Mouse (Mus musculus): ENCODE results near the gene Rpia. TPM values are rescaled to one million over a fixed set of nuclear protein-coding genes. Genes with fewer than 3 reads are reported as not detected.

The Rpia gene
- total RNA-seq, 1 experiment: 11.0 TPM

DNA sequence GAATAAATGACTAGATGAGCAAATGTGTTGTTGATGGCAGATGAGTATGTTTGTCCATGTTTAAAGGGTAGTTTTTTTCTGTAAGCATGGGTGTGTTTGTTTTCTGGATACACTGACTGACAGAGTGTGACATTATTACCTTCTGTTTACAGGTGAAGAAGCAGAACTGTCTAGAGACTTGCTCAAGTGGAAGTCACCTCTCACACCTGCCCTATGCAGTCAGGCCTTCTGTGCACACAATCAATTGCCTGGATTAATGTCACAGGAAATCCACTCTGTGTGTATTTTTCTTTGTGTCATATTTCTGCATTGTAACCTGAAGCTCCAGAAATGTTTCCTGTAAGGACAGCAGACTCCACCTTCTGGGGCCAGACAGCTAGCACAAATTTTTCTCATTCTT lies 51.5 kb downstream of the Rpia start:
- TF ChIP-seq CHD2 (IDR thresholded peaks at IDR 0.05; ENCODE audit: low read depth, low read length) (no peak), HCFC1 (IDR thresholded peaks at IDR 0.05; ENCODE audit: borderline replicate concordance, insufficient read depth, low read length) (no peak), ZC3H11A (IDR thresholded peaks at IDR 0.05; ENCODE audit: borderline replicate concordance, low read depth, low read length) (no peak), MAFK (IDR thresholded peaks at IDR 0.05; ENCODE audit: insufficient read depth, low read depth, low read length) (no peak), ZNF384 (IDR thresholded peaks at IDR 0.05; ENCODE audit: low read depth, low read length) (no peak)
- no peak overlapping the region for H3K9ac ChIP-seq (ENCODE audit: insufficient read depth, low read depth, low read length, poor library complexity, severe bottlenecking)
- H3K4me1 ChIP-seq (ENCODE audit: control insufficient read depth in 2 of 2, insufficient read depth in 2 of 2, low read length in 2 of 2, poor library complexity in 1 of 2): no peaks in the 10 kb centered on the region
- in situ Hi-C loops (cut with MboI; ENCODE audit: low sequenced_read_pairs in 2 of 2, unreplicated experiment in 2 of 2): no loop called here
- no peak overlapping the region for H3K4me3 ChIP-seq (ENCODE audit: insufficient read depth in 1 of 2, low read depth in 1 of 2, low read length in 2 of 2, poor library complexity in 1 of 2, severe bottlenecking in 1 of 2)
- H3K36me3 ChIP-seq (ENCODE audit: control insufficient read depth, insufficient read depth, low read length, poor library complexity, severe bottlenecking): no peaks in the 10 kb centered on the region
- DNase-seq (ENCODE audit: low read depth, low spot score): no peak
- H3K9me3 ChIP-seq (ENCODE audit: control insufficient read depth, insufficient read depth, low read depth, low read length): no peaks in the 10 kb centered on the region
- no peak overlapping the region for H3K27ac ChIP-seq (ENCODE audit: insufficient read depth, low read depth, low read length, poor library complexity, severe bottlenecking)

DNA sequence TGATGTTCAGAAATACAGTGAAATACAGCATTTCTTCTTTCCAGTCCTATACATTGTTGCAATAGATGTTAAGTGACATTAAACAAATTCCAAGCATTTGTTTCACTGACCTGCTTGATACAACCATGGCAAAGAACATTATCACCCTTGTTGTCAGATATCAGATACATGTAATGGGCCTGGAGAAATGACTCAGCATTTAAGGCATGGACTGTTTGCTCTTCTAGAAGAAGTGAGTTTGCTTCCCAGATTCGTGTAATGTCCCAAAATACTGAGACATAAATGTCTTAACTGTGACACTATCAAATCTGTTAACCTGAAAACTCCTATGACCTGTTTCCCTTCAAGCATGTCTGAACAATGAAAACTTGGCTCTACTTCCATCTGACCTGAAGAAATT lies 52.6 kb downstream of the Rpia start:
- in situ Hi-C loops (cut with MboI; ENCODE audit: low sequenced_read_pairs in 2 of 2, unreplicated experiment in 2 of 2): no loop called here
- TF ChIP-seq MAFK (IDR thresholded peaks at IDR 0.05; ENCODE audit: insufficient read depth, low read depth, low read length): no peak
- TF ChIP-seq ZC3H11A (IDR thresholded peaks at IDR 0.05; ENCODE audit: borderline replicate concordance, low read depth, low read length): no peak
- TF ChIP-seq CHD2 (IDR thresholded peaks at IDR 0.05; ENCODE audit: low read depth, low read length): no peak
- TF ChIP-seq ZNF384 (IDR thresholded peaks at IDR 0.05; ENCODE audit: low read depth, low read length): no peak
- no peak for TF ChIP-seq HCFC1 (IDR thresholded peaks at IDR 0.05; ENCODE audit: borderline replicate concordance, insufficient read depth, low read length)
- no peak for DNase-seq (ENCODE audit: low read depth, low spot score)
- H3K9me3 ChIP-seq (ENCODE audit: control insufficient read depth, insufficient read depth, low read depth, low read length): no peaks in the 10 kb centered on the region
- H3K4me3 ChIP-seq (ENCODE audit: insufficient read depth in 1 of 2, low read depth in 1 of 2, low read length in 2 of 2, poor library complexity in 1 of 2, severe bottlenecking in 1 of 2): no peak overlapping the region
- H3K4me1 ChIP-seq (ENCODE audit: control insufficient read depth in 2 of 2, insufficient read depth in 2 of 2, low read length in 2 of 2, poor library complexity in 1 of 2): no peaks in the 10 kb centered on the region
- no peak overlapping the region for H3K9ac ChIP-seq (ENCODE audit: insufficient read depth, low read depth, low read length, poor library complexity, severe bottlenecking)
- no peaks in the 10 kb centered on the region for H3K36me3 ChIP-seq (ENCODE audit: control insufficient read depth, insufficient read depth, low read length, poor library complexity, severe bottlenecking)
- H3K27ac ChIP-seq (ENCODE audit: insufficient read depth, low read depth, low read length, poor library complexity, severe bottlenecking): no peak overlapping the region

DNA sequence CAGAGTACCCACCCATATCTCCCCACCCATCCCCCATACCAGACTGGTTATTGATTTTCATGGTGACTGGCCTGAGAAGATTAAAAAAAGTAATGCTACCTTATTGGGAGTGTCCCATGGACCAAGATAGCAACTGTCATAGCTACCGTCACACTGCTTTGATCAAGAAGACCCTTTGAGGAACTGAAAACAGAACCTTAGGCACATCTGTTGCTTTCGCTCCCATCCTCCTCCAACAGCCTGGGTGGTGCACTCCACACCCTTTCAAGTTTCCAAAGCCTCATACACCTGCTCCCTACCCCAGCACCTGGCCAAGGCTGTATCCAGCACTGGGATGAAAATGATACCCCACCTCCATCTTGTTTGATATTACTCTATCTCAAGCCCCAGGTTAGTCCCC lies 56.5 kb downstream of the Rpia start:
- Histone ChIP-seq H3K4me3 (ENCODE audit: insufficient read depth in 1 of 2, low read depth in 1 of 2, low read length in 2 of 2, poor library complexity in 1 of 2, severe bottlenecking in 1 of 2) (no peak overlapping the region), H3K4me1 (ENCODE audit: control insufficient read depth in 2 of 2, insufficient read depth in 2 of 2, low read length in 2 of 2, poor library complexity in 1 of 2) (no peaks in the 10 kb centered on the region), H3K36me3 (ENCODE audit: control insufficient read depth, insufficient read depth, low read length, poor library complexity, severe bottlenecking) (no peaks in the 10 kb centered on the region), H3K9ac (ENCODE audit: insufficient read depth, low read depth, low read length, poor library complexity, severe bottlenecking) (no peak overlapping the region), H3K9me3 (ENCODE audit: control insufficient read depth, insufficient read depth, low read depth, low read length) (no peaks in the 10 kb centered on the region), H3K27ac (ENCODE audit: insufficient read depth, low read depth, low read length, poor library complexity, severe bottlenecking) (no peak overlapping the region)
- TF ChIP-seq ZC3H11A (IDR thresholded peaks at IDR 0.05; ENCODE audit: borderline replicate concordance, low read depth, low read length): no peak
- TF ChIP-seq ZNF384 (IDR thresholded peaks at IDR 0.05; ENCODE audit: low read depth, low read length): no peak
- TF ChIP-seq MAFK (IDR thresholded peaks at IDR 0.05; ENCODE audit: insufficient read depth, low read depth, low read length): no peak
- TF ChIP-seq CHD2 (IDR thresholded peaks at IDR 0.05; ENCODE audit: low read depth, low read length): no peak
- no peak for TF ChIP-seq HCFC1 (IDR thresholded peaks at IDR 0.05; ENCODE audit: borderline replicate concordance, insufficient read depth, low read length)
- no peak for DNase-seq (ENCODE audit: low read depth, low spot score)
- in situ Hi-C loops (cut with MboI; ENCODE audit: low sequenced_read_pairs in 2 of 2, unreplicated experiment in 2 of 2): no loop called here

DNA sequence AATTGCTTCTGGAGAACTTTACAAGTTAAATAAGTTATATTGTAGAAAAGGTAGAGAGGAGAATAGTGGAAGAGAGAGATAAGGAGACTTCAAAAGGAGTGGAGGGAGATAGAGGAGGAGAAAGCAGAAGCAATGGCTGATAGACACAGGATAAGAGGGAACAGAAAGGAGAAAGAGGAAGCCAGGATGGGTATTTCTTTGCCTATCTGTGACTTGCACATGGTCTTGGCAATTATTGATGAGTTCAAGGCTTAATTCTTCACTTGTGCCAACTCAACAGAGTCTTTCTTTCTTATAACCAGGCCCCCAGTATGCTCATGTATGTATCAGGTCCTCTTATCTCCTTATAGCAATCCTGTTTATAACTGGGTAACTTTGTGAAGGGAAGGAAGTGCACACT lies 61.2 kb downstream of the Rpia start:
- no peaks in the 10 kb centered on the region for H3K4me1 ChIP-seq (ENCODE audit: control insufficient read depth in 2 of 2, insufficient read depth in 2 of 2, low read length in 2 of 2, poor library complexity in 1 of 2)
- no peak overlapping the region for H3K27ac ChIP-seq (ENCODE audit: insufficient read depth, low read depth, low read length, poor library complexity, severe bottlenecking)
- H3K9ac ChIP-seq (ENCODE audit: insufficient read depth, low read depth, low read length, poor library complexity, severe bottlenecking): no peak overlapping the region
- no peak overlapping the region for H3K4me3 ChIP-seq (ENCODE audit: insufficient read depth in 1 of 2, low read depth in 1 of 2, low read length in 2 of 2, poor library complexity in 1 of 2, severe bottlenecking in 1 of 2)
- in situ Hi-C loops (cut with MboI; ENCODE audit: low sequenced_read_pairs in 2 of 2, unreplicated experiment in 2 of 2): no loop called here
- no peaks in the 10 kb centered on the region for H3K36me3 ChIP-seq (ENCODE audit: control insufficient read depth, insufficient read depth, low read length, poor library complexity, severe bottlenecking)
- DNase-seq (ENCODE audit: low read depth, low spot score): no peak
- TF ChIP-seq ZNF384 (IDR thresholded peaks at IDR 0.05; ENCODE audit: low read depth, low read length) (no peak), HCFC1 (IDR thresholded peaks at IDR 0.05; ENCODE audit: borderline replicate concordance, insufficient read depth, low read length) (no peak), ZC3H11A (IDR thresholded peaks at IDR 0.05; ENCODE audit: borderline replicate concordance, low read depth, low read length) (no peak), CHD2 (IDR thresholded peaks at IDR 0.05; ENCODE audit: low read depth, low read length) (no peak), MAFK (IDR thresholded peaks at IDR 0.05; ENCODE audit: insufficient read depth, low read depth, low read length) (no peak)
- no peaks in the 10 kb centered on the region for H3K9me3 ChIP-seq (ENCODE audit: control insufficient read depth, insufficient read depth, low read depth, low read length)

DNA sequence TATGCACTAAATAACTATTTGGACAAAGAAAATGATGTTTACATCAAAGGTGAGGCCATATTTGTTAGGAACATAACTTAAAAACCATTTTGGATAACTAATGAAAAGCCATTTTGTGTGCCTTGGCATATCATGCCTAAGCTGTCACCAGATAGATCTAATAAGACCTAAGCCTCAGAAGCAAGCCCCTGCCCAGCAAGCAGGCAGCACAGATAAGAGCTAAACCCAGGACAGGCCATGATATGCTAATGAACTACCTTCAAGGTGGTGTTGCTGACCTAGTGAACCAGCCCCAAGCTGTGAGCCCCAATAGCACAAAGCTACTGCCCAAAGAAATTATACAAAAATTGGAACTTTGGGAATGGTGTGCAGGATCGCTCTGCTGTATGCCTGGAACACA lies 62.9 kb downstream of the Rpia start:
- no peak for DNase-seq (ENCODE audit: low read depth, low spot score)
- H3K36me3 ChIP-seq (ENCODE audit: control insufficient read depth, insufficient read depth, low read length, poor library complexity, severe bottlenecking): no peaks in the 10 kb centered on the region
- no peak overlapping the region for H3K27ac ChIP-seq (ENCODE audit: insufficient read depth, low read depth, low read length, poor library complexity, severe bottlenecking)
- H3K4me3 ChIP-seq (ENCODE audit: insufficient read depth in 1 of 2, low read depth in 1 of 2, low read length in 2 of 2, poor library complexity in 1 of 2, severe bottlenecking in 1 of 2): no peak overlapping the region
- H3K9ac ChIP-seq (ENCODE audit: insufficient read depth, low read depth, low read length, poor library complexity, severe bottlenecking): no peak overlapping the region
- TF ChIP-seq MAFK (IDR thresholded peaks at IDR 0.05; ENCODE audit: insufficient read depth, low read depth, low read length) (no peak), ZNF384 (IDR thresholded peaks at IDR 0.05; ENCODE audit: low read depth, low read length) (no peak), ZC3H11A (IDR thresholded peaks at IDR 0.05; ENCODE audit: borderline replicate concordance, low read depth, low read length) (no peak), HCFC1 (IDR thresholded peaks at IDR 0.05; ENCODE audit: borderline replicate concordance, insufficient read depth, low read length) (no peak), CHD2 (IDR thresholded peaks at IDR 0.05; ENCODE audit: low read depth, low read length) (no peak)
- in situ Hi-C loops (cut with MboI; ENCODE audit: low sequenced_read_pairs in 2 of 2, unreplicated experiment in 2 of 2): no loop called here
- no peaks in the 10 kb centered on the region for H3K4me1 ChIP-seq (ENCODE audit: control insufficient read depth in 2 of 2, insufficient read depth in 2 of 2, low read length in 2 of 2, poor library complexity in 1 of 2)
- no peaks in the 10 kb centered on the region for H3K9me3 ChIP-seq (ENCODE audit: control insufficient read depth, insufficient read depth, low read depth, low read length)
